Mouse (Mus musculus): ENCODE measurements around the gene Etv5.

GRCm38 (mm10) chr16:22348014-22348413 is 91.5 kb downstream of the Etv5 start:
- TF ChIP-seq GATA1 (IDR thresholded peaks at IDR 0.05; ENCODE audit: borderline replicate concordance, low read length) = no peak
- TF ChIP-seq FLI1 (IDR thresholded peaks at IDR 0.05; ENCODE audit: low read length) = no peak

Data from megakaryocyte, embryonic 14.5 days (primary cell).